Mouse (Mus musculus) hindbrain, embryonic 12.5 days (tissue): Measurements from ENCODE around the gene Tpcn1. TPM values are rescaled to one million over a fixed set of nuclear protein-coding genes. Genes with fewer than 3 reads are reported as not detected.

Experiments
- ATAC-seq: fragments of 200-750 bp; cut with Nextera tagmentation; 2 replicates; pipeline ENCODE4 v1.8.0; 2017; ENCODE audit warnings: moderate TSS enrichment; ENCODE audit not compliant: low FRiP score
- H3K27ac ChIP-seq: fragments of 300-500 bp; sonication (generic); 2 replicates; pipeline ENCODE4 v1.5.1; 2016; ENCODE audit warnings: mild to moderate bottlenecking
- H3K27me3 ChIP-seq: fragments of 300-500 bp; sonication (generic); 2 replicates; pipeline ENCODE4 v1.6.1; 2016; ENCODE audit warnings: mild to moderate bottlenecking
- H3K36me3 ChIP-seq: fragments of 300-500 bp; sonication (generic); 2 replicates; pipeline ENCODE4 v1.6.1; 2016; ENCODE audit warnings: mild to moderate bottlenecking
- H3K4me1 ChIP-seq: fragments of 300-500 bp; sonication (generic); 2 replicates; pipeline ENCODE4 v1.6.1; 2016
- H3K4me2 ChIP-seq: fragments of 300-500 bp; sonication (generic); replicated peaks from 2 replicates; pipeline ENCODE4 v1.6.1; 2016; ENCODE audit warnings: mild to moderate bottlenecking
- H3K4me3 ChIP-seq: fragments of 300-500 bp; sonication (generic); 2 replicates; pipeline ENCODE4 v1.5.1; 2016; ENCODE audit warnings: mild to moderate bottlenecking
- H3K9ac ChIP-seq: fragments of 300-500 bp; sonication (generic); 2 replicates; pipeline ENCODE4 v1.6.1; 2016; ENCODE audit warnings: mild to moderate bottlenecking, moderate library complexity
- H3K9me3 ChIP-seq: fragments of 300-500 bp; sonication (generic); replicated peaks from 2 replicates; pipeline ENCODE4 v1.6.1; 2016; ENCODE audit warnings: mild to moderate bottlenecking
- WGBS: fragments of 180-500 bp; shearing (Covaris S2); methylation state at CpG from one replicate; pipeline ENCODE4 v1.1.7; 2016; 5-methylcytosine and 5-hydroxymethylcytosine counted together
- polyA plus RNA-seq: library from polyadenylated mRNA; unstranded; fragments of >200 nt; fragmentation: Nextera tagmentation; extraction: Ambion mirVana; gene quantifications from 2 replicates; pipeline ENCODE4 v1.2.1, GENCODE M21; 2016

Gene Tpcn1
- 18.4 and 19.2 TPM in 2 replicates for polyA plus RNA-seq

DNA sequence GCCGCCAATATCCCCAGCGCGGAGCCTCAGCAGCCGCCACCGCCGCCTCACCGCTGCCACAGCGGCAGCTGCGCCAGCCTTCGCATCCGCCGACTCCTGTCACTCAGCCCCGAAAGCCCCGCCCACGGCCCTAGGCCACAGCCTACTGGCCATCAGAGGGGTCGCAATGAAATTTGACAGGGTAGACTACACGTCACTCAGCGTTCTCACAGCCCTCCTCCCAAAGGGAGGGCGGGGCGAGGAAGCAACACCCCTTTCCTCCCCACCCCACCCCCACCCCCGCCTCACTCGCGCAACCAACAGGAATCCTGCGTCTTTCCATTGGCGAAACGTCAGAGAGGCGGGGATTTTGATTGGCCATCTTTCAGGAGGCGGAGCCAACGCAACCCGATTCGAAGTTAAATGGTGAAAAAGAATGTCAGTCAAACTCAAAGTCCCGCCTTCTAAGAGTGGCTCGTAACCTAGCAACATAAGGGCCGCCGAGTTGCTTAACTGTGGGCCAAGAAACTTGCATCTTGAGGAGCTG, at the start of gene Tpcn1, which contains the start of gene Iqcd:
TSS of gene Tpcn1 (minus strand) at position 105 of the 526 bp plus-strand sequence.
TSS of gene Iqcd (plus strand) at position 448 of the 526 bp plus-strand sequence.
- H3K9ac ChIP-seq, result peak within 1 kb of the TSS; percentile 86
- peaks cover 32% of the 10 kb centered on the region for H3K4me1 ChIP-seq
- H3K27ac ChIP-seq, result peak within 1 kb of the TSS; percentile 78
- WGBS, result under 1% methylated on average over 35 of the region's 35 CpGs
- peak within 1 kb of the TSS; percentile 93 for H3K4me2 ChIP-seq
- peak; percentile 98 for ATAC-seq
- H3K27me3 ChIP-seq, result no peaks in the 10 kb centered on the region
- peaks cover 12% of the 10 kb centered on the region; the same call in 1 of the 2 replicates for H3K36me3 ChIP-seq
- H3K4me3 ChIP-seq, result peak within 1 kb of the TSS; percentile 72
- no peaks in the 10 kb centered on the region for H3K9me3 ChIP-seq

DNA sequence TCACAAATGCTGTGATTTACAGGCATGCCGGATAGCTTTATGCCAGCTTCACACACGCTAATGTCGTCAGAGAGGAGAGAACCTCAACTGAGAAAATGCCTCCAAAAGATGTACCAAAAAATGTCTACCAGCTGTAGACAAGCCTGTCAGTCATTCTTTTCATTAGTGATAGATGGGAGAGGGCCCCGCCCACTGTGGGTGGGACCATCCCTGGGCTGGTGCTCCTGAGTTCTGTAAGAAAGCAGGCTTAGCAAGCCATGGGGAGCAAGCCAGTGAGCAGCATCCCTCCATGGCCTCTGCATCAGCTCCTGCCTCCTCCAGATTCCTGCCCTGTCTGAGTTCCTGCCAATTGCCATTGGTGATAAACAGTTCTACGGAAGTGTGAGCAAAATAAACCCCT, 47.2 kb upstream of the Tpcn1 start:
- H3K9me3 ChIP-seq, result peaks cover 3% of the 10 kb centered on the region; the same call in 1 of the 2 replicates
- 89% methylated on average over 5 of the region's 5 CpGs for WGBS
- no peaks in the 10 kb centered on the region for H3K36me3 ChIP-seq
- H3K4me1 ChIP-seq, result peaks cover 5% of the 10 kb centered on the region; the same call in 1 of the 2 replicates
- H3K9ac ChIP-seq, result no peak overlapping the region
- peaks cover 17% of the 10 kb centered on the region; the same call in 1 of the 2 replicates for H3K27me3 ChIP-seq
- H3K27ac ChIP-seq, result no peak overlapping the region
- H3K4me2 ChIP-seq, result no peak overlapping the region
- no peak for ATAC-seq
- H3K4me3 ChIP-seq, result no peak overlapping the region

DNA sequence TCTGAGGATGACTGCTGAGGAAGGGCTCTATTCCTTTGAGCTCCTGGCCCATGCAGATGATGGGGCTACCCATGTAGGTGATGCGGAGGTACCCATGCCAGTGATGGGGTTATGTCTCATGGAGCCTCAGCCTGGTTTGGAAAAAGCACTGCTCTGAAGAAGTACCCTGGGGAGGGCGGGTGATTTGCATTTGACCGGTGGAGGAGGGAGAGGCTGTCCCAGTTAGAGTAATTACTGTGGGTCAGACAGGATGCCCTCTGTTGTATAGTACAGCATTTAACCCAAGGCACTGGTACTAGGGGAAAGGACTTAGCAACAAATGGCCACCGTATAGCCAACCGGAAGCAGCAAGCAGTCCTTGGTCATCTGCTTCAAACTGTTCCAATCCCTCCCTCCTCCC, 46.4 kb upstream of the Tpcn1 start:
- Histone ChIP-seq H3K9ac (no peak overlapping the region), H3K27me3 (peaks cover 25% of the 10 kb centered on the region), H3K4me2 (no peak overlapping the region), H3K27ac (no peak overlapping the region), H3K4me1 (peaks cover 5% of the 10 kb centered on the region; the same call in 1 of the 2 replicates), H3K36me3 (no peaks in the 10 kb centered on the region), H3K9me3 (peaks cover 3% of the 10 kb centered on the region; the same call in 1 of the 2 replicates), H3K4me3 (no peak overlapping the region)
- WGBS, result 46% methylated on average over 5 of the region's 5 CpGs
- no peak for ATAC-seq

DNA sequence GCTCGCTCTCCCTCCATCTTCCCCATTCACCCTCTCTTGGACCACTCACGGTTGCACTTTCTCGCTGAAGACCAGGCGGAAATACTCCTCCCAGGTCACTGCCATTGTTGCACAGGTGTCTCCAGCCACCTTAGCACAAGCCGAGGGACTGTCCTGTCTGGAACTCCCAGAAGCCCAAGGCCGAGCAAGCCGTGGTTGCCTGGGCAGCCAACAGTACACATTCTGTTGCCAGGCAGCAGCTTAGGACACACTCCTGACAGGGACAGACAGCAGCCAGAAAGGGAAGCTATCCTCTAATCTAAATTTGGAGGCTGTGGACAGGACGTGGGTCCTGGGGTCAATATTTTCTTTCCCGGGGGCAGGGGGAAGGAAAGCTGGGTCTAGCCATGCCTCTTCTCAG, 45.7 kb upstream of the Tpcn1 start, which contains the start of gene Cfap73:
TSS of gene Cfap73 (minus strand) at position 105 of the 400 bp plus-strand sequence.
- H3K27me3 ChIP-seq, result peaks cover 30% of the 10 kb centered on the region
- no peak within 1 kb of the TSS for H3K4me2 ChIP-seq
- H3K4me3 ChIP-seq, result no peak within 1 kb of the TSS
- peaks cover 3% of the 10 kb centered on the region; the same call in 1 of the 2 replicates for H3K9me3 ChIP-seq
- no peak within 1 kb of the TSS for H3K9ac ChIP-seq
- no peak within 1 kb of the TSS for H3K27ac ChIP-seq
- H3K36me3 ChIP-seq, result no peaks in the 10 kb centered on the region
- no peak for ATAC-seq
- WGBS, result 59% methylated on average over 9 of the region's 9 CpGs
- peaks cover 5% of the 10 kb centered on the region; the same call in 1 of the 2 replicates for H3K4me1 ChIP-seq

DNA sequence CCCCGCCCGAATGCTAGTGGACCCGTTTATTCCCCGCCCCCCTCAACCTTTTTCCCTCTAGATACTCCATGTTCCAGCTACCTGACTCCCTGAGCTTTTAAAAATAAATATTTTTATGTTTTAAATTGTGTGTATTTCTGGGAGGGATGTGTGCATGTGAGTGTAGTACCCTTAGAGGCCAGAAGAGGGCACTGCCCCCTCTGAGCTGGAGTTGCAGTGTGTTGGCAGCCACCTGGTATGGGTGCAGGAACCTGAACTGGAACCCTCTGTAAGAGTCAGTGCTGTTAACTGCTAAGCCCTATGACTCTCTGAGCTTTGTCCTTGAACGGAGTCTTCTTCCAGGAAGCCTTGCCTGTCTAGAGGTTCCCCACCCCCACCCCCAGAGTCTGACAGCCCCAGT, 43.4 kb upstream of the Tpcn1 start:
- no peak for ATAC-seq
- Histone ChIP-seq H3K4me2 (no peak overlapping the region), H3K27me3 (peaks cover 30% of the 10 kb centered on the region), H3K36me3 (peaks cover 14% of the 10 kb centered on the region), H3K27ac (no peak overlapping the region), H3K4me1 (peaks cover 17% of the 10 kb centered on the region), H3K9ac (no peak overlapping the region), H3K9me3 (peaks cover 3% of the 10 kb centered on the region; the same call in 1 of the 2 replicates), H3K4me3 (no peak overlapping the region)
- 84% methylated on average over 5 of the region's 5 CpGs for WGBS

DNA sequence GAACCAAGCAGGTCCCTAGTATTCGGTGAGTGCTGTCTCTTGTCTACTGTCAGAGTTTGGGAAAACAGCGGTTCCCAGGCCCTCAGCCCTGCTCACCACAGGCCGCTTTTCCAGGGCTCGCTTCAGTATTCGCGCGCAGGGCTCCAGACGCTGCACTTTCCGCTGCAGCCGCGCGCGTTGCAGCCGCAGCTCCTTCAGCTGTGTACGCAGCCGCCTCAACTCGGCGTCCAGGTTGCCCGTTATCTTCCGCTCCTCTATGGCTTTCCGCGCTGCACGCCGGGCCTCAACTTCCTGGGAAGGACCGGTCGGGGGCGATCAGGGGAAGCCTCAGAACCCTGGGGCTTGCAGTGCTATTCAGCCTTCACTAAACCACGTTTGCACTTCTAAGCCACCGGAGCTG, 42.7 kb upstream of the Tpcn1 start:
- no peak overlapping the region for H3K9ac ChIP-seq
- H3K4me1 ChIP-seq, result peaks cover 17% of the 10 kb centered on the region
- no peak overlapping the region for H3K27ac ChIP-seq
- H3K9me3 ChIP-seq, result peaks cover 3% of the 10 kb centered on the region; the same call in 1 of the 2 replicates
- H3K4me3 ChIP-seq, result peak overlapping the region; percentile 9
- peak overlapping the region; percentile 35 for H3K4me2 ChIP-seq
- peaks cover 21% of the 10 kb centered on the region for H3K36me3 ChIP-seq
- H3K27me3 ChIP-seq, result peaks cover 30% of the 10 kb centered on the region
- 13% methylated on average over 29 of the region's 29 CpGs for WGBS
- ATAC-seq, result no peak

DNA sequence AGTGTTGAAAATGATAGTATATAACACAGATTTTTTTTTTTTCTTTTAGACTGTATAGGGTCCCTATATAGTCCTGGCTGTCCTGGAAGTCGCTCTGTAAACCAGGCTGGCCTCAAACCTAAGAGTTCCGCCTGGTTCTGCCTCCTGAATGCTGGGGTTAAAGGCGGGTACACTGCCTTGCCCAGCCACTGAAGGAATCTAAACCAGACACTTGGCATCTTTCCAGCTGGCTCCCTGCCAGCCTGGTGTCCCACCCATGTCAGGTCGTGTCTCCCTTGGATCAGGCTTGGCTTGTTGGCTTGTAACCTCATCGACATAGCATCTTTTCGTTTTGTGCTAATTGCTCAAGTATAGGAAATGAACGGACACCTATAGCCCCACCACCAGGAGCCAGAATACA, 40.2 kb upstream of the Tpcn1 start:
- no peak overlapping the region for H3K4me2 ChIP-seq
- H3K4me3 ChIP-seq, result no peak overlapping the region
- H3K9ac ChIP-seq, result no peak overlapping the region
- peaks cover 12% of the 10 kb centered on the region for H3K4me1 ChIP-seq
- WGBS, result 70% methylated on average over 7 of the region's 7 CpGs
- no peak for ATAC-seq
- H3K9me3 ChIP-seq, result peaks cover 3% of the 10 kb centered on the region; the same call in 1 of the 2 replicates
- H3K27ac ChIP-seq, result no peak overlapping the region
- peaks cover 46% of the 10 kb centered on the region for H3K36me3 ChIP-seq
- peaks cover 27% of the 10 kb centered on the region for H3K27me3 ChIP-seq

DNA sequence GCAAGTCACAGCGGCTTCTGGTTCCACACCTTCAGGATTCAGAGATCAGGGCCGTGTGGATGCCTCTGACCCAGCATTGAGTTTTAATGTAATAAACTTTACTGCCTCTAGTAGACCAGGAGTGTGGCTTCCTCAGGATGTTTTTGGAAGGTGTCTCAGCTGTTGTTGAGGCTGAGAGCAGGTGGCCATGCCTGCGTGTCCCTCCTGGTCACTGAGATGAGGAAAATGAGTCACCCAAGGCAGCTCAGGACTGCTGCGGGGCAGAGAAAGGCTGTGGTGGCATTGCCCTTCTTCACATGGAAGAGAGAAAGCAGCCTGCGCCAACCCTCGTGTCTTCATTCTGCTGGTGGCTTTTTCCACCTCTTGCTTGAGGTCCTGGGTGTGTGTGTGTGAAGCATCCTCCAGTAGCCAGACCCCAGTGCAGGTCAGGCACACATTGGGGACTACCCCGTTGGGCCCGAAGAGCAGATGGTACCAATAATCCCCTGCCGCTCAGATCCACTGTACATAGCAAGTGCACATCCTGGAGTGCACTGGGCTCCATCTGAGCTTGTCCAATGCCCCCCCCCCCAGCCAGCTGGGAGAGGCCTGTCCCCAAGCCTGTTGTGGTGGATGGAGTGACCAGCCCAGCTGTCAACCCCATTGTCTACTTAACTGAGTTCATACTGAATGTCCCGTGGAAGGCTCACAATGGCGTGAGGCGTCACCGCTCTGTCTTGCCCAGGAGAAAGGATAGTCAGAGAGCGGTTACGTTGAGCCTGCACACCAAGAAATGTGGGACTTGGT, 39.2 kb upstream of the Tpcn1 start:
- Histone ChIP-seq H3K36me3 (peaks cover 56% of the 10 kb centered on the region), H3K27me3 (peaks cover 27% of the 10 kb centered on the region), H3K4me3 (no peak overlapping the region), H3K9ac (0 out of 2 replicates have a peak overlapping the region, but pooled peaks have one; percentile 8), H3K27ac (no peak overlapping the region), H3K9me3 (peaks cover 3% of the 10 kb centered on the region; the same call in 1 of the 2 replicates), H3K4me2 (no peak overlapping the region), H3K4me1 (peaks cover 12% of the 10 kb centered on the region)
- ATAC-seq, result no peak
- WGBS, result 76% methylated on average over 15 of the region's 15 CpGs

DNA sequence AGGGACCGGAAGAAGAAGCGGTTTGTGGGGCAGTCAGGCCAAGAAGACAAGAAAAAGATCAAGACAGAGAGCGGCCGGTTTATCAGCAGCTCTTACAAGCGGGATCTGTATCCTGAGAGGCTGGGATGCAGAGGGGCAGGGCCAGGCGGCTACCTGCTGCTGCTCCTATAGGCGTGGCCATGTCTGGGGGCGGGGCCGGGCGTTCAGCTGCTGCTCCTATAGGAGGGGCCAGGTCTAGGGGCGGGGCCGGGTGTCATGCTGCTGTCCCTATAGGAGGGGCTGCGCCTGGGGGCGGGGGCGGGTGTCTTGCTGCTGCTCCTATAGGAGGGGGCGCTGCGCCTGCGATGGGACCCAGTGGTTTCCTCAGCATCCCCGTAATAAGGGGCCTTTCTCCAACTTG, 37.9 kb upstream of the Tpcn1 start:
- no peaks in the 10 kb centered on the region for H3K9me3 ChIP-seq
- no peak overlapping the region for H3K4me2 ChIP-seq
- 25% methylated on average over 19 of the region's 19 CpGs for WGBS
- H3K4me3 ChIP-seq, result no peak overlapping the region
- no peak overlapping the region for H3K27ac ChIP-seq
- H3K36me3 ChIP-seq, result peaks cover 68% of the 10 kb centered on the region
- 0 out of 2 replicates have a peak, but pooled peaks have one; percentile 41 for ATAC-seq
- H3K27me3 ChIP-seq, result peaks cover 19% of the 10 kb centered on the region
- H3K4me1 ChIP-seq, result peaks cover 17% of the 10 kb centered on the region
- no peak overlapping the region for H3K9ac ChIP-seq

DNA sequence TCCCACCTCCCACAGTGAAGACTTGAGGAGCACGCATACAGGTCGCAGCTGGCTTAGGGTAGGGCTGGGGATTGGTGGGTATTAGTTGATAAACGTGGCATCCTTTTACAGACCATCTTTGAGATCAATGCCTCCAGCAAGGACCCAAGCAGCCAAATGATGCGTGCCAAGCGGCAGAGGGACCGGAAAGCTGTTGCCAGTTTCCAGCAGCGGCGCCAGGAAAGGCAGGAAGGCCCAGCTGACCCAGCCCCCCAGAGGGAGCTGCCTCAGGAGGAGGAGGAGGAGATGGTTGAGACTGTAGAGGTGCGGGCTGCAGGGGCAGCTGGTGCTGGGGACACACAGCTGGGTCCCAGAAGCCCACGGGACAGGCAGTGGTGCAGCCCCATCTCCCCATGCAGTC, 36.0 kb upstream of the Tpcn1 start:
- H3K27ac ChIP-seq, result no peak overlapping the region
- H3K27me3 ChIP-seq, result 0 out of 2 replicates have a peak, but pooled peaks cover under 1% of the 10 kb centered on the region
- no peak overlapping the region for H3K4me3 ChIP-seq
- H3K9me3 ChIP-seq, result no peaks in the 10 kb centered on the region
- 94% methylated on average over 10 of the region's 10 CpGs for WGBS
- peaks cover 17% of the 10 kb centered on the region for H3K4me1 ChIP-seq
- no peak for ATAC-seq
- H3K4me2 ChIP-seq, result no peak overlapping the region
- peaks cover 88% of the 10 kb centered on the region for H3K36me3 ChIP-seq
- no peak overlapping the region for H3K9ac ChIP-seq

DNA sequence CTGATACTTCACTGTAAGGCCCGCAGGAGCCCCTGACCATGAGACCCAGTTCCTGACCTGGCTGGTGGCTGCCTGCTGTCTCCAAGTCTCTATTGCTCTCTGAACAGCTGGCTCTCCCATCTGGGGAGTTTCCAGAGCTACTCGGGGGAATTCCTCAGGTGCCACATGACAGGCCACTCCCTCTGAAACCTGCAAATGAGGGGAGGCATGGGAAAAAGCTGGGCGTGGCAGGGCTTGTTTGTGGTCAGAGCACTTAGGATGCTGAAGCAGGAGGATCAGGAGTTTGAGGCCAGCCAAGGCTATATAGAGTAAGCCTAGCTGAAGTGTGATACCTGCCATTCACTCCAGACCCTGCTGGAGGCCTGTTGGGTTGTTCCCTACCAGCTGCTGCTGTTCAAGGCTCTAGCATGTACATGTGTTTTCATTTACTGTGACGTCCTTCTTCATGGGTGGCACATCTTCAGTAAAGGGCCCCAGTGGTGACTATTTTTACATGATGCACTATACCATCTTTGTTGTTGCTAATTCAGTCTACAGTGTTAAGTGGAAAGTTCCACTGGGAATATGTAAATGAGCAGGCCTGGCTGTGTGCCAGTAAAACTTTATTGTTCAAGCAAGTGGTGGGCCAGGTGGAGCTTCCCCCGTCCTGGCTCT, 33.9 kb upstream of the Tpcn1 start:
- peaks cover 99% of the 10 kb centered on the region for H3K36me3 ChIP-seq
- peaks cover 7% of the 10 kb centered on the region; the same call in 1 of the 2 replicates for H3K4me1 ChIP-seq
- H3K9ac ChIP-seq, result no peak overlapping the region
- no peak overlapping the region for H3K4me3 ChIP-seq
- no peak for ATAC-seq
- no peaks in the 10 kb centered on the region for H3K27me3 ChIP-seq
- 75% methylated on average over 5 of the region's 5 CpGs for WGBS
- no peaks in the 10 kb centered on the region for H3K9me3 ChIP-seq
- H3K27ac ChIP-seq, result no peak overlapping the region
- no peak overlapping the region for H3K4me2 ChIP-seq

DNA sequence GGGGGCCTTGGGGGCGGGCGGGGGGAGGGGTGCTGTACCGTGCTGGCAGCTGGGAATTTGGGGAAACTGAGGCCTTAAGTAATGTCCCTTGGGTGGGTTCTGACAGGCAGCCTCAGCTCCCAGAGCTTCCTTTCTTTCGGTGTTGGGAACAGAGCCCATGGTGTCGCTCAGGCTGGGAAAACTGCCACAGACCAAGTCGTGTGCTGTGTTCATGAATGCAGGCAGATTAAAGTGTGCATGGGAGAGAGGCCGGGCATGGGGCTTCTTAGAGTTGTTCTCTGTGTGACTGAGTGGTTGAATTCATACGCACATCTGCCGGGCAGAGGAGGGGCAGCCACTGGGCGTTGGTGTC, 33.3 kb upstream of the Tpcn1 start:
- Histone ChIP-seq H3K9ac (no peak overlapping the region; the same call in 1 of the 2 replicates), H3K4me1 (peaks cover 7% of the 10 kb centered on the region; the same call in 1 of the 2 replicates), H3K36me3 (peaks cover 99% of the 10 kb centered on the region), H3K9me3 (no peaks in the 10 kb centered on the region), H3K4me2 (no peak overlapping the region), H3K4me3 (no peak overlapping the region), H3K27ac (no peak overlapping the region), H3K27me3 (no peaks in the 10 kb centered on the region)
- no peak for ATAC-seq
- WGBS, result 93% methylated on average over 10 of the region's 10 CpGs
